Mouse (Mus musculus) forebrain, embryonic 16.5 days (tissue): ENCODE measurements around the gene Prlh. TPM values are rescaled to one million over a fixed set of nuclear protein-coding genes. Genes with fewer than 3 reads are reported as not detected.

Experiments used
- ATAC-seq: fragments of 200-750 bp; cut with Nextera tagmentation; 2 replicates; pipeline ENCODE4 v1.8.0; 2017; ENCODE audit warnings: mild to moderate bottlenecking, moderate library complexity
- H3K27ac ChIP-seq: fragments of 300-500 bp; sonication (generic); 2 replicates; pipeline ENCODE4 v1.5.1; 2014; ENCODE audit warnings: low read length, control low read depth
- H3K27me3 ChIP-seq: fragments of 300-500 bp; sonication (generic); replicated peaks from 2 replicates; pipeline ENCODE4 v1.6.1; 2014; ENCODE audit warnings: low read length; ENCODE audit not compliant: control insufficient read depth, insufficient read depth
- H3K36me3 ChIP-seq: fragments of 300-500 bp; sonication (generic); 2 replicates; pipeline ENCODE4 v1.6.1; 2014; ENCODE audit not compliant: control insufficient read depth, insufficient read depth
- H3K4me1 ChIP-seq: fragments of 300-500 bp; sonication (generic); replicated peaks from 2 replicates; pipeline ENCODE4 v1.6.1; 2014; ENCODE audit warnings: low read length; ENCODE audit not compliant: control insufficient read depth, insufficient read depth
- H3K4me2 ChIP-seq: fragments of 300-500 bp; sonication (generic); 2 replicates; pipeline ENCODE4 v1.6.1; 2014; ENCODE audit warnings: mild to moderate bottlenecking, low read length, control low read depth
- H3K4me3 ChIP-seq: fragments of 300-500 bp; sonication (generic); replicated peaks from 2 replicates; pipeline ENCODE4 v1.5.1; 2014; ENCODE audit warnings: mild to moderate bottlenecking, low read length, control low read depth
- H3K9ac ChIP-seq: fragments of 300-500 bp; sonication (generic); replicated peaks from 2 replicates; pipeline ENCODE4 v1.6.1; 2014; ENCODE audit warnings: low read depth, low read length, control low read depth
- H3K9me3 ChIP-seq: fragments of 300-500 bp; sonication (generic); 2 replicates; pipeline ENCODE4 v1.6.1; 2016; ENCODE audit warnings: low read length; ENCODE audit not compliant: control insufficient read depth
- WGBS: fragments of 180-500 bp; shearing (Covaris S2); extraction: QIAGEN DNeasy Blood & Tissue Kit; methylation state at CpG from one replicate; pipeline ENCODE4 v1.1.7; 2014; 5-methylcytosine and 5-hydroxymethylcytosine counted together
- polyA plus RNA-seq: library from polyadenylated mRNA; unstranded; fragments of >200 nt; fragmentation: Nextera tagmentation; extraction: Ambion mirVana; gene quantifications from 2 replicates; pipeline ENCODE4 v1.2.1, GENCODE M21; 2015

Prlh gene
- polyA plus RNA-seq, 1 experiment from 2014 or later = not detected

GRCm38 (mm10) chr1:90945171-90945570 lies 7.7 kb upstream of the Prlh start:
- Histone ChIP-seq H3K4me2 (no peak overlapping the region), H3K36me3 (no peaks in the 10 kb centered on the region), H3K4me3 (no peak overlapping the region), H3K27me3 (no peaks in the 10 kb centered on the region), H3K9ac (no peak overlapping the region), H3K27ac (no peak overlapping the region), H3K4me1 (no peaks in the 10 kb centered on the region), H3K9me3 (no peaks in the 10 kb centered on the region)
- 60% methylated on average over 10 of the region's 10 CpGs for WGBS
- no peak for ATAC-seq

- WGBS = 71% methylated on average over 2 of the region's 2 CpGs
Observed at GRCm38 (mm10) chr1:90947252-90947651, 5.7 kb upstream of the Prlh start.

GRCm38 (mm10) chr1:90949309-90949708 lies 3.6 kb upstream of the Prlh start:
- H3K4me3 ChIP-seq = no peak overlapping the region
- H3K27me3 ChIP-seq = no peaks in the 10 kb centered on the region
- H3K9ac ChIP-seq = no peak overlapping the region
- H3K4me1 ChIP-seq = no peaks in the 10 kb centered on the region
- no peak for ATAC-seq
- no peak overlapping the region for H3K4me2 ChIP-seq
- no peak overlapping the region for H3K27ac ChIP-seq
- WGBS = 79% methylated on average over 9 of the region's 9 CpGs
- no peaks in the 10 kb centered on the region for H3K9me3 ChIP-seq
- no peaks in the 10 kb centered on the region for H3K36me3 ChIP-seq

More at GRCm38 (mm10) chr1:90947252-90947651, 5.7 kb upstream of the Prlh start:
- H3K4me2 ChIP-seq = no peak overlapping the region
- H3K36me3 ChIP-seq = no peaks in the 10 kb centered on the region
- H3K9me3 ChIP-seq = no peaks in the 10 kb centered on the region
- no peak overlapping the region for H3K27ac ChIP-seq
- H3K4me1 ChIP-seq = no peaks in the 10 kb centered on the region
- ATAC-seq = no peak
- H3K4me3 ChIP-seq = no peak overlapping the region
- H3K9ac ChIP-seq = no peak overlapping the region
- H3K27me3 ChIP-seq = no peaks in the 10 kb centered on the region

DNA sequence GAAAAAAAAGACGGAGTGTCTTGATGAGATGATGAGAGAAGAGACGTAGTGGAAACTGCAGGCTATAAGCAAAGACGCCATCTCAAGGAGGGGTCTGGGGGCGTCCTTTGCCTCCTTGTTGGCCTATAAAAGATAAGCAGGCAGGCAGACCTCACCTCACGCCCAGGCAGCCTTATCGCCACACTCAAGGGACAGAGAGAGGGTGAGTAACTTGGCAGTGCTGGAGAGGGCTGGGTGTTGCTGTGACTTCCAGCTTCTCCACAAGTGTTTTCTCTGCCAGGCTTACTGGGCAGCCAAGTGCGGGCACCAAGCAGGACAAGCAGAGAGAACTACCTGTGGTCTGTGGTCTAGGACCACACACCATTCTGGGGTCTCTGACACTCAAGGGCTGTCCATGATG lies 1.2 kb upstream of the Prlh start:
- Histone ChIP-seq H3K4me1 (no peaks in the 10 kb centered on the region), H3K27me3 (no peaks in the 10 kb centered on the region), H3K27ac (no peak overlapping the region), H3K4me2 (no peak overlapping the region), H3K36me3 (no peaks in the 10 kb centered on the region), H3K9ac (no peak overlapping the region), H3K4me3 (no peak overlapping the region), H3K9me3 (no peaks in the 10 kb centered on the region)
- 83% methylated on average over 7 of the region's 7 CpGs for WGBS
- no peak for ATAC-seq

- H3K36me3 ChIP-seq = no peaks in the 10 kb centered on the region
- ATAC-seq = 0 out of 2 replicates have a peak, but pooled peaks have one; percentile 36
- H3K9me3 ChIP-seq = no peaks in the 10 kb centered on the region
Observed at GRCm38 (mm10) chr1:90953688-90954087, 780 bp downstream of the Prlh start.

GRCm38 (mm10) chr1:90956245-90957096 lies 3.6 kb downstream of the Prlh start:
- 34% methylated on average over 7 of the region's 7 CpGs for WGBS
- Histone ChIP-seq H3K36me3 (no peaks in the 10 kb centered on the region), H3K27me3 (no peaks in the 10 kb centered on the region), H3K4me1 (no peaks in the 10 kb centered on the region), H3K4me3 (no peak overlapping the region), H3K9ac (no peak overlapping the region), H3K9me3 (no peaks in the 10 kb centered on the region), H3K27ac (no peak overlapping the region), H3K4me2 (no peak overlapping the region)
- peak; percentile 82 for ATAC-seq

More at GRCm38 (mm10) chr1:90953688-90954087, 780 bp downstream of the Prlh start:
- no peak overlapping the region for H3K4me2 ChIP-seq
- no peak overlapping the region for H3K4me3 ChIP-seq
- H3K4me1 ChIP-seq = no peaks in the 10 kb centered on the region
- no peaks in the 10 kb centered on the region for H3K27me3 ChIP-seq
- no peak overlapping the region for H3K9ac ChIP-seq
- 63% methylated on average over 11 of the region's 11 CpGs for WGBS
- H3K27ac ChIP-seq = no peak overlapping the region

DNA sequence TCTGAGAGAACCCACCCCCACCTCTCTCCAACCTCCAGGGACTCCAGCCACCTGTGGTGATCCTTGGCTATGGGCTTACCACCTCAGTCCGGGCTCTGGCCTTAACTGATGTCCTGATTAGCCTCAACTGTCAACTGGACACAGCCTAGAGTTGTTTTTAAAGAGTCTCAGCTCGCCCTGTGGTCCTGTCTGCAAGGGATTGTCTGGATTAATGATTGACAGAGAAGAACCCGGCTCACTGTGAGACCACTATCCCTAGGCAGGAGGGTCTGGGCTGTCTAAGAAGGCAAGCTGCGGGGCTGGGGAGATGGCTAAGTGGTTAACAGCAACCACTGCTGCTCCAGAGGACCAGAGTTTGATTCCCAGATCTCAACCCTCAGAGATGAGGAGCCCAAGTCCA lies 9.6 kb downstream of the Prlh start:
- Histone ChIP-seq H3K4me3 (no peak overlapping the region), H3K4me1 (peaks cover 13% of the 10 kb centered on the region), H3K9ac (no peak overlapping the region), H3K27me3 (no peaks in the 10 kb centered on the region), H3K27ac (no peak overlapping the region), H3K4me2 (no peak overlapping the region), H3K9me3 (no peaks in the 10 kb centered on the region), H3K36me3 (no peaks in the 10 kb centered on the region)
- no peak for ATAC-seq
- 51% methylated on average over 4 of the region's 4 CpGs for WGBS

GRCm38 (mm10) chr1:90962994-90963393 lies 10.1 kb downstream of the Prlh start:
- WGBS = 4% methylated on average over 3 of the region's 3 CpGs
- no peak overlapping the region for H3K27ac ChIP-seq
- no peaks in the 10 kb centered on the region for H3K9me3 ChIP-seq
- peak; percentile 65 for ATAC-seq
- H3K4me3 ChIP-seq = no peak overlapping the region
- no peak overlapping the region for H3K9ac ChIP-seq
- no peaks in the 10 kb centered on the region for H3K36me3 ChIP-seq
- no peaks in the 10 kb centered on the region for H3K27me3 ChIP-seq
- peaks cover 18% of the 10 kb centered on the region for H3K4me1 ChIP-seq
- no peak overlapping the region for H3K4me2 ChIP-seq

GRCm38 (mm10) chr1:90967583-90967982 lies 14.7 kb downstream of the Prlh start:
- no peak overlapping the region for H3K9ac ChIP-seq
- H3K36me3 ChIP-seq = no peaks in the 10 kb centered on the region
- no peak overlapping the region for H3K27ac ChIP-seq
- ATAC-seq = peak; percentile 71
- no peak overlapping the region for H3K4me2 ChIP-seq
- H3K4me1 ChIP-seq = peaks cover 21% of the 10 kb centered on the region
- 34% methylated on average over 7 of the region's 7 CpGs for WGBS
- no peaks in the 10 kb centered on the region for H3K9me3 ChIP-seq
- no peak overlapping the region for H3K4me3 ChIP-seq
- H3K27me3 ChIP-seq = no peaks in the 10 kb centered on the region
